ENCODE assay signal across 21 mouse cellular contexts in the genomic region with DNA sequence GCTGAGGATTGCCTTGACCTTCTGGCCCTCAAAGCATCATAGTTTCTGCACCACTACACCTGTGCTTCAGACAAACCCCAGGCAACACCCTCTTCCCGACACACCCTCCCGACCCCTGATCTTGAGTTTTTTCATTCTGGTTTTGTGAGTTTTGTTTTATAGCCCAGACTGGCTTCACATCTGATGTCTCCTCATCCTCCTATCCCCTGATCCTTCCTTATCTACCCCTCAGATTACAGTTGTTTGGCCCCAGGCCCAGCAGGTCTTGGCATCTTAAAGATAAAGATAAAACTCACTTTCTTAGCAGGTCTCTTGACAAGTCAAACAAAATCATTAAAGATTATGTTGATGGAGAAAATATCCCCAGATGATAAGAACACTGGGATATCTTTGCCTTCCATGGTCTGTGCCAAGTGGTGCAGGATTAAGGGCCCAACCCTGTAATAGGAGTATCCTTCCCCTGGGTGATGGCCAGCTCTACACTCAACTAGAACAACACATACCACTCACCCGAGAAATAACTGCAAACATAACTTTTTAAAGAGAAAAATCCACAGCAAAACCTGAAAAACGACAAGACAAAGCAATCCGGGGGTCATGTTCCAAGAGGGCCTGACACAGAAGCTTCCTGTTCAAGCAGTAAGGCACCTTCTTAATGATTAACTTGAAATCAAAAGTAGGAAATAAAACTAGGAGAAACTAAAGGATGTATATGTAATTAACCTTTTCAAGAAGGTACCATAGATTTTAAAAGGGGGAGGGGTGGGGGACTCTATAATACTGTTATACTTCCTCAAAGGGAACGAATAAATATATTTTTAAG.
A peak's percentile ranks its signal among the peaks of the same experiment; 100 is the strongest.
DNase-seq lines count a peak whose midpoint lies in the region; ATAC-seq lines count a peak whose summit lies in the region.
"Had no signal": no experiment of that assay in that cellular context is flagged by ENCODE, and none has a peak within 500 bp of the region (broad histone marks: within the 10 kb centered on the region; RNA-seq: fewer than 3 reads in every experiment).

No protein-coding gene starts in this region.

- WGBS in kidney, embryonic 16.5 days = 52% methylated on average over 6 of the region's 6 CpGs

- H3K4me2 ChIP-seq in kidney, embryonic 16.5 days (replicated peaks; ENCODE audit: low read depth, low read length) = no peak overlapping the region
- H3K4me2 ChIP-seq: embryonic facial prominence, embryonic 13.5 days; forebrain, embryonic 15.5 days; heart, embryonic 11.5 days; hindbrain, embryonic 15.5 days; liver, embryonic 13.5 days; midbrain, embryonic 13.5 days had no signal

- peak overlapping the region; percentile 28 for H3K27ac ChIP-seq in kidney, embryonic 16.5 days (ENCODE audit: low read length)
- H3K27ac ChIP-seq: embryonic facial prominence, embryonic 13.5 days; forebrain, embryonic 15.5 days; hindbrain, embryonic 15.5 days; liver, embryonic 13.5 days; midbrain, embryonic 13.5 days had no signal

- H3K4me1 ChIP-seq in kidney, embryonic 16.5 days (ENCODE audit: insufficient read depth, low read length) = peaks cover 12% of the 10 kb centered on the region
- H3K4me1 ChIP-seq: hindbrain, embryonic 15.5 days had no signal

- no peak for DNase-seq in kidney, postnatal 25 days
- peak; percentile 26 for DNase-seq in urinary bladder, postnatal 14 days (ENCODE audit: low spot score)
- DNase-seq in urinary bladder, postnatal 25 days (ENCODE audit: low spot score) = no peak
- no peak for DNase-seq in testis, postnatal 10 days (ENCODE audit: low spot score)
- no peak for DNase-seq in retina, embryonic 14.5 days (ENCODE audit: low spot score)
- DNase-seq: adrenal gland, postnatal 14 days; cerebellum, adult 2 months; cerebellum, postnatal 25 days; kidney, adult 18-20 months; kidney, postnatal 36 days; liver, embryonic 13.5 days; lung, adult 2 months; right cerebral cortex, postnatal 14 days had no signal

- no peaks in the 10 kb centered on the region for H3K36me3 ChIP-seq in kidney, embryonic 16.5 days (ENCODE audit: insufficient read depth, low read length)
- H3K36me3 ChIP-seq: embryonic facial prominence, embryonic 13.5 days; forebrain, embryonic 15.5 days; hindbrain, embryonic 15.5 days; liver, embryonic 13.5 days; midbrain, embryonic 13.5 days had no signal

- H3K9me3 ChIP-seq in kidney, embryonic 16.5 days (ENCODE audit: low read length) = no peaks in the 10 kb centered on the region
- H3K9me3 ChIP-seq: embryonic facial prominence, embryonic 13.5 days; forebrain, embryonic 15.5 days; hindbrain, embryonic 15.5 days; liver, embryonic 13.5 days; midbrain, embryonic 13.5 days had no signal

- H3K27me3 ChIP-seq in kidney, embryonic 16.5 days (ENCODE audit: insufficient read depth, low read length) = no peaks in the 10 kb centered on the region
- H3K27me3 ChIP-seq: CH12.LX; embryonic facial prominence, embryonic 13.5 days; forebrain, embryonic 15.5 days; hindbrain, embryonic 15.5 days; liver, embryonic 13.5 days; midbrain, embryonic 13.5 days had no signal

- no peak overlapping the region for H3K4me3 ChIP-seq in kidney, embryonic 16.5 days (ENCODE audit: low read length)
- H3K4me3 ChIP-seq: embryonic facial prominence, embryonic 13.5 days; forebrain, embryonic 15.5 days; hindbrain, embryonic 15.5 days; liver, embryonic 13.5 days; midbrain, embryonic 13.5 days had no signal

- no peak overlapping the region for H3K9ac ChIP-seq in kidney, embryonic 16.5 days (replicated peaks; ENCODE audit: low read length)
- H3K9ac ChIP-seq: embryonic facial prominence, embryonic 13.5 days; forebrain, embryonic 15.5 days; hindbrain, embryonic 15.5 days; liver, embryonic 13.5 days; midbrain, embryonic 13.5 days had no signal

- no peak for ATAC-seq in kidney, embryonic 16.5 days (ENCODE audit: low FRiP score, low TSS enrichment)
- ATAC-seq in megakaryocyte progenitor cell, adult 5-6 weeks (replicated peaks; ENCODE audit: poor library complexity) = peak; percentile 29
- ATAC-seq: forebrain, embryonic 15.5 days; midbrain, embryonic 13.5 days had no signal
